Mouse (Mus musculus): Measurements from ENCODE around the gene Rbpms2. TPM values are rescaled to one million over a fixed set of nuclear protein-coding genes. Genes with fewer than 3 reads are reported as not detected.

Rbpms2 gene
- total RNA-seq (2021): 10 to 100 TPM; 45.2 to 45.6 TPM
- long read RNA-seq, experiment 1, transcript Rbpms2-201 (8 exons, 1,987 nt): major isoform, 12 of 23 reads
- long read RNA-seq, experiment 1, partial matches to known transcripts: 4 of 23 reads
- long read RNA-seq, experiment 1, other reads (novel, unspliced or antisense): 6 of 23 reads
- long read RNA-seq, experiment 2, transcript Rbpms2-201 (8 exons, 1,987 nt): major isoform, 23 of 42 reads
- long read RNA-seq, experiment 2, partial matches to known transcripts: 7 of 42 reads
- long read RNA-seq, experiment 2, other reads (novel, unspliced or antisense): 10 of 42 reads

GRCm38 (mm10) chr9:65629025-65629766 lies at the start of gene Rbpms2:
TSS of gene Rbpms2 (plus strand) at chr9:65629648.
- no peak for DNase-seq (ENCODE audit: low spot score in 2 of 2)

DNA sequence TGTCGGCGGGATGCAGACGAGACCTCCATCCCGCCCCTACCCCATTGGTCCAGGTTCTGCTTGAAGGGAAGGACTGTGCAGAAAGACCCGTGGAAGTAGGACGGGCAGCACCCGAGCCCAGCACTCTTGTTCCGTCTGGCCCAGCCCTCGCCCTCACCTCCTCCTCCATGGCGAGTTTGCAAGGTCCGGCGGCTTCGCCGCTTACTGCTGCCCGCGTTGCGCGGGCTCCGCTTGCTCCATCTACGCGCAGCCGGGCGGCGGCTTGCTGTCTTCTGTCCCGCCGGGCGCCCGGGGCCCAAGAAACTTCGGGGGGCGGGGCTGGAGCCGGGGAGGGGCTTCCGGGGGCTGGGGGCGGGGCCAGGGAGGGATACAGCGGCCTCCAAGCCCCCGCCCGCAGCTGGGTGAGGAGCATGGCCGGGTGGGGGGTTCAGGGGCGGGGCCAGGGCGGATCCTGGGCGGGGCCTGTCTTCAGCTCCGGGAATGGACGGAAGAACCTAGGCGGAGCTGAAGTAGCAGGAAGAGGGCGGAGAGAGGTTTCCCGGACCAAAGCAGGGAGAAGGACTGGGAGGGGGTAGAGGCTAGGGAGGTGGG lies 49.6 kb upstream of the Rbpms2 start, which contains the start of gene Plekho2:
Plekho2 (minus strand) TSS at position 260 of the 591 bp plus-strand sequence.
- peak; percentile 84 to 89 for DNase-seq (ENCODE audit: low spot score in 2 of 2)

DNA sequence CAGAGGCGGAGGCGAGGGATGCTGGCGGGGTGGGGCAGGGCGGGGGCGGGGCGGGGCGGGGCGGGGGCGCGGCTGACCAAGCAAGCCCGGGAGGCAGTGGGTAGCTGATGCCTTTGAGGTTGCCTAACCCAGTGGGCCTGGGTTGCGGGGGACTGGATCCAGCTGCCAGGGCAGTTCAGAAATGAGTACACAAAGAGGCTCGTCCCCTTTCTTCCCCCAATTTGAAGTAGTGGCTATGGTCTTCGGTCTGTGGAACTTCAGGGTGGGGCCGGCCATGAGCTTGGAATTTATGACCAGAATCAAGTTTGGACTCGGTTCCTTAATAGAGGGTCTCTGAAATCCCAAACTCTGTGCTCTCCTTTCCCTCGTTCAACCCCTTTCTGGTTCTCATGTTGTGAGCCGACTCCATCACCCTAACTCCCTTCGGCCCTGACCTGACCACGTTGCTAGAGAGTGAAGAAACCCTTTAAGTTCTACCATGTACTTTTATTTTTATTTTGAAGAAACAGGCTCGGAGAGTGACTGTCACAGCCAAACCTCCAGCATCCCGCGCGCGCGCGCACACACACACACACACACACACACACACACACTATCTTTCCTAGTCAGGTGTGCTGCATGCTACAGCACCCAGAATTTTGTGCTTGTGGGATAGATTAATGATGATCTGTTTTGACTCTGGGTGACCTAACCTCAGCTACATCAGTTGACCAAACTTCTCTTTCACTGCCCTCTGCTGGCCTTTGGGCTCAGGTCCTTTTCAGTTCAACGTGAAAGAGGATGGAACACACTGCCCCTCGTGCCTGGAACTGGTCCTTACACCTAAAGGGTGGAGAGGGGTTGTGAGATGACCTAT lies 48.8 kb upstream of the Rbpms2 start:
- DNase-seq (ENCODE audit: low spot score in 2 of 2): peak in 1 of 2 experiments; percentile 78

- DNase-seq (ENCODE audit: low spot score in 2 of 2): no peak
These were observed 46.4 kb upstream of the Rbpms2 start for GRCm38 (mm10) chr9:65583045-65583444.

DNA sequence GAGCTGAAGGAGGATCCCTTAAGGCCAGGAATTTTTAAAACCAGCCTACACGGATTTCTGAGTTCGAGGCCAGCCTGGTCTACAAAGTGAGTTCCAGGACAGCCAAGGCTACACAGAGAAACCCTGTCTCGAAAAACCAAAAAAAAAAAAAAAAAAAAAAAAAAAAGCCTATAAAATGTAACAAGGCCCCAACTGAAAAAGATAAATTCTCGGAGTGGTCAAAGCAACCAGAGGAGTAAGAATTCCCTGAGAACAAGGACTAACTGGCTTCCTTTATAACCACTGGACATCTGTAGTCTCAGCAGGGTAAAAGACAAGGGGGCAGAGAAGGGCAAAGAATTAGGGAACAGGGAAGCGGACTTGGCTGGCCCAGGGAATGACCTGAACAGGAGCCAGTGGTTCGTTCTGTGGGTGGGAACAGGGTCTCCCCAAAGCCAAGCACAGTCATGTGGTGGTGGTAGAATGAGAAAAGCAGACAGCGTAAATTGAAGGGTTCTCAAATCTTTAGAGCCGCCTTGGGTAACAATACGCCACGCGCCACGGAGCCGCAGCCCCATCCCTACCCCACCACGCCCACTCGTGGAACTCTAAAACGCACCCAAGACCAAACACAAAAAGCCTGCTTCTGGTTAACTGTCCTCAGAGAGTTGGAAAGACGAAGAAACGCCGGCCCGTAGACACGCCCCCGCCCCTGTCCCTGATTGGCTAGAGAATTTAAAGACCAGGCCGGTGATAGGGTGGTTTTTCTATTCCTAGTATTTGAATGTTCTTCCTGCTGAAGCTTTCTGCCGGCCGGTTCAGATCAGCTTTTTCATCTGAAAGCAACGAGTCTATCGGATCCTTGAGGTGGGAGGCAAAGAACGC lies 42.8 kb upstream of the Rbpms2 start, which contains the start of gene Pif1:
Pif1 (plus strand) TSS at position 755 of the 864 bp plus-strand sequence.
- DNase-seq (ENCODE audit: low spot score in 2 of 2): peak in 1 of 2 experiments; percentile 70

- no peak for DNase-seq (ENCODE audit: low spot score in 2 of 2)
These were observed 42.2 kb upstream of the Rbpms2 start for GRCm38 (mm10) chr9:65587270-65587572.

DNA sequence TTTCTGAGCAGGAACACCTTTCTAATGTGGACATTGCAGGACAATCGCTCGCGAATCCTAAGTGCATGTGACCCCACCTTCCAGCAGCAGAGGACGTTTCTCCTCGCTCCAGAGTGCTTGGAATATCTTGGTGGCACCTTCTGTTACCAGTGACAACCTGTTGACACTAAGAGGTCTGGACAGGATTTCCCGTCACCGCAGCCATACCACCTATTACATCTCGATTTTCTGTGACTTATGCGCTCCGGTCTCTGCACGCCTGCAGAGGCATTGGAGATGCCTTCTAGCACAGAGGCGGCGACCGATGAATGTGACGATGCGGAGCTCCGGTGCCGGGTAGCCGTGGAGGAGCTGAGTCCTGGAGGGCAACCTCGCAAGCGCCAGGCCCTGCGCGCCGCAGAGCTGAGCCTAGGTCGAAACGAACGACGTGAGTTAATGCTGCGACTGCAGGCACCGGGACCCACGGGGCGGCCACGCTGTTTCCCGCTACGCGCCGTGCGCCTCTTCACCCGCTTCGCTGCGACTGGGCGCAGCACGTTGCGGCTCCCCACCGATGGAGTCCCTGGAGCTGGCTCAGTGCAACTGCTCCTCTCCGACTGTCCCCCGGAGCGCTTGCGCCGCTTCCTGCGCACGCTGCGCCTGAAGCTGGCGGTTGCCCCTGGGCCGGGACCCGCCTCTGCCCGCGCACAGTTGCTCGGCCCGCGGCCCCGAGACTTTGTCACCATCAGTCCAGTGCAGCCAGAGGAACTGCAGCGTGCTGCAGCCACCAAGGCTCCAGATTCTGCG lies 41.7 kb upstream of the Rbpms2 start:
- DNase-seq (ENCODE audit: low spot score in 2 of 2): no peak

- no peak for DNase-seq (ENCODE audit: low spot score in 2 of 2)
These were observed 40.4 kb upstream of the Rbpms2 start for GRCm38 (mm10) chr9:65589091-65589490.

DNA sequence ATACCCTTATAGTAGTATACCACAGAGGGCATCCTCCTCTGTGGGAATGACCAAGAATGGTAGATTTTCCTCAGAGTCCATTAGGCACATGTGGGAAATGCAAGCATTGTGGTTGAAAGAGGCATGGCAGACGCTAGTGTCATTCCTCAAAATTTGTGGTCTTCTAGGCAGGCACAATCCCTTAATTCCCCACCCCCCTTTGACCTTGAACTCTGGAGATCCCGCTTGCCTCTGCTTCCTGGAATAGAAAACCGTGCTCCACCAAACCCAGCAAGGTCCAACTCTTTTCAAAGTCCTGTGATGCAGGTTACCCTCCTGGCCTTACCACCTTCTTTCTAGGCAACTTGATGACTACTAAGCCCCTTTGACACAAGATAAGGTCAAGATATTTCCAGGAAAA lies 36.7 kb upstream of the Rbpms2 start:
- DNase-seq (ENCODE audit: low spot score in 2 of 2): no peak

GRCm38 (mm10) chr9:65593596-65593995 lies 35.9 kb upstream of the Rbpms2 start:
- no peak for DNase-seq (ENCODE audit: low spot score in 2 of 2)

- no peak for DNase-seq (ENCODE audit: low spot score in 2 of 2)
These were observed 30.6 kb upstream of the Rbpms2 start for GRCm38 (mm10) chr9:65598765-65599249.

GRCm38 (mm10) chr9:65600951-65601350 lies 28.5 kb upstream of the Rbpms2 start:
- no peak for DNase-seq (ENCODE audit: low spot score in 2 of 2)

DNA sequence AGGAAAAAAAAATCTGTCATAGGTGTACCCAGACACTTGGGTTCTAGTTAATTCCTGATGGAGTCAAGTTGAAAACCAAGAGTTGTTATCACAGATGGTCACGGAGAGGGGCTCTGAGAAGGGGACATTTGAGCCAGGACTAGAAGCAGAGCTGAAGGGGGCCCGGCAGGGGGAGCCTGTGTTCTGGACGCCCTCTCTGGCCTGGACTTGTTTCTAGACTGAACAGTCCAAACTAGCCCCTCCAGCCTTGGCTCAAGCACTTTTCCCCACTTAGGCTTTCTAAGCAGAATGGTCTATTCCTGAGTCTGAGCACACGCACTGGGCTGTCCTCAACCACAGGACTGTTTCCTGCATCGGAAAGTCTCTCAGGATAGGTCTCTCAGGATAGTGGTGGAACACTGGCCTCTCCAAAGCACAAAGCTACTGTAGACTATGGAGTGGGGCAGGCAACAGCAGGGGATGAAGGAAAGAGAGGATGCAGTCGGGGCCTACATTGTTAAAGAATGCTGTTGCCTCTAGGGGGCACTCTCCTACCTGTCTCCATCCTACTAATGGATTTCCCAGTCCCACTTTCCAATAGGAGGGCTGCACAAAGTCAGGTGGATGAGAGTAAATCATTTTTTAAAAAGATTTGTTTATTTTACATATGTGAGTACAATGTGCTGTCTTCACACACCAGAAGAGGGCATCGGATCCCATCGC lies 25.9 kb upstream of the Rbpms2 start:
- DNase-seq (ENCODE audit: low spot score in 2 of 2): no peak

DNA sequence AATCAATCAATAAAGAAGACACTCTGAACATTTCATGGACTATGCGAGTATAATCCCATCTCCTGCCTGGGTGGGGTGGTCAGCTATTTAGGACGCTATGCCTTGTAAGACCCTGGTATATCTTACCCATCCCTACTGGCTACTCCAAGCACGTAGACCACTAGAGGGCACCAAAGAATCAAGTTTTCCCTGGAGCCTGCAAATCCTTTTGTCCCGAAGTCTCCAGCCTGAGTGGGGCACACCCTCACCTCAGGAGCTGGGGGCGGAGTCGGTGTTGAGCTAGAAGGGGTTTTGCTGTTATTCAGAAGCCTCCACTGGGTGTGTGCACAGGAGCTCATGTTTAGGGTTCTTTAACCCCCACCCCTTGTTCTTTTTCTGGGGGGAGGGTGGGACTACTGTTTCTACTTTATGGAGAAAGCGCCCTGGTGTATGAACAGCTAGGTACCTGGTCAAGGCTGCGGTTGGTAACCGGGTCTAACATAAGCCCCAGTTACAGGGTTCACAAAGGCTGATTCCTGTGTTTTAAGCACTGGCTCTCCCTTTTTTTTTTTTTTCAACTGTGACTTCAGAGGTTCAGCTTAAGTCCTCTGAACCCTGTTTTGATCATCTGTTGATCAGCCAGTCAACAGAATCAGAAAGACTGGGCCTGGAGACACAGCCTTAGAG lies 23.8 kb upstream of the Rbpms2 start:
- DNase-seq (ENCODE audit: low spot score in 2 of 2): peak in 1 of 2 experiments; percentile 32

GRCm38 (mm10) chr9:65606321-65607109 lies 22.9 kb upstream of the Rbpms2 start:
- DNase-seq (ENCODE audit: low spot score in 2 of 2): no peak

- DNase-seq (ENCODE audit: low spot score in 2 of 2): no peak
These were observed 22.3 kb upstream of the Rbpms2 start for GRCm38 (mm10) chr9:65607120-65607519.

- no peak for DNase-seq (ENCODE audit: low spot score in 2 of 2)
These were observed 17.4 kb upstream of the Rbpms2 start for GRCm38 (mm10) chr9:65611969-65612486.

Data from adrenal gland, postnatal 4 days (tissue).